Mouse (Mus musculus) WW6 (cell line): Measurements from ENCODE around the gene Rdm1.
"Not testable (repeated sequence)": the region's sequence is repeated elsewhere in the genome, so short reads cannot be mapped to it uniquely, and the experiment has no call there.

Source experiments
- DNase-seq: peaks from one replicate; pipeline ENCODE4 v3.0.0-alpha.2; 2013; ENCODE audit warnings: low read depth, low spot score

Gene Rdm1

GRCm38 (mm10) chr11:101626995-101627856 is at the start of gene Rdm1:
TSS of gene Rdm1 (plus strand) at chr11:101627195.
- DNase-seq: peak; percentile 98

- DNase-seq: no peak
These were observed 45.8 kb upstream of the Rdm1 start for GRCm38 (mm10) chr11:101581081-101581764.

- DNase-seq: peak; percentile 73
These were observed 44.6 kb upstream of the Rdm1 start, which contains the start of gene Tmem106a for GRCm38 (mm10) chr11:101582054-101583035. TSS of gene Tmem106a (plus strand) at chr11:101582242.

- no peak for DNase-seq
These were observed 43.8 kb upstream of the Rdm1 start for GRCm38 (mm10) chr11:101583205-101583604.

GRCm38 (mm10) chr11:101585031-101585430 is 42.0 kb upstream of the Rdm1 start:
- DNase-seq: not testable (repeated sequence)

- DNase-seq: no peak
These were observed 41.2 kb upstream of the Rdm1 start for GRCm38 (mm10) chr11:101585805-101586204.

- DNase-seq: no peak
These were observed 39.3 kb upstream of the Rdm1 start for GRCm38 (mm10) chr11:101587676-101588075.

GRCm38 (mm10) chr11:101588868-101589267 is 38.1 kb upstream of the Rdm1 start:
- no peak for DNase-seq

GRCm38 (mm10) chr11:101589444-101589843 is 37.6 kb upstream of the Rdm1 start:
- no peak for DNase-seq

- no peak for DNase-seq
These were observed 36.9 kb upstream of the Rdm1 start for GRCm38 (mm10) chr11:101589989-101590624.

- no peak for DNase-seq
These were observed 27.8 kb upstream of the Rdm1 start, which contains the start of gene Gm11634 for GRCm38 (mm10) chr11:101599156-101599555. TSS of gene Gm11634 (minus strand) at chr11:101599256.

GRCm38 (mm10) chr11:101602491-101602890 is 24.5 kb upstream of the Rdm1 start:
- peak; percentile 67 for DNase-seq

- DNase-seq: no peak
These were observed 22.9 kb upstream of the Rdm1 start for GRCm38 (mm10) chr11:101604116-101604515.

- peak; percentile 95 for DNase-seq
These were observed 22.2 kb upstream of the Rdm1 start for GRCm38 (mm10) chr11:101604531-101605453.

GRCm38 (mm10) chr11:101607134-101607533 is 19.9 kb upstream of the Rdm1 start:
- not testable (repeated sequence) for DNase-seq

GRCm38 (mm10) chr11:101610445-101610844 is 16.6 kb upstream of the Rdm1 start:
- DNase-seq: no peak

GRCm38 (mm10) chr11:101613596-101613995 is 13.4 kb upstream of the Rdm1 start:
- DNase-seq: no peak

- no peak for DNase-seq
These were observed 12.9 kb upstream of the Rdm1 start for GRCm38 (mm10) chr11:101614116-101614515.

- no peak for DNase-seq
These were observed 11.6 kb upstream of the Rdm1 start for GRCm38 (mm10) chr11:101615380-101615779.

- no peak for DNase-seq
These were observed 10.9 kb upstream of the Rdm1 start for GRCm38 (mm10) chr11:101616104-101616503.
